Mouse (Mus musculus) kidney, postnatal 10 days (tissue): ENCODE results near the gene Bicdl1.
A peak's percentile ranks its signal among the peaks of the same experiment; 100 is the strongest.

Source experiments
- DNase-seq: peaks from one replicate; pipeline ENCODE4 v3.0.0; 2021; ENCODE audit warnings: mixed read lengths

Gene Bicdl1

DNA sequence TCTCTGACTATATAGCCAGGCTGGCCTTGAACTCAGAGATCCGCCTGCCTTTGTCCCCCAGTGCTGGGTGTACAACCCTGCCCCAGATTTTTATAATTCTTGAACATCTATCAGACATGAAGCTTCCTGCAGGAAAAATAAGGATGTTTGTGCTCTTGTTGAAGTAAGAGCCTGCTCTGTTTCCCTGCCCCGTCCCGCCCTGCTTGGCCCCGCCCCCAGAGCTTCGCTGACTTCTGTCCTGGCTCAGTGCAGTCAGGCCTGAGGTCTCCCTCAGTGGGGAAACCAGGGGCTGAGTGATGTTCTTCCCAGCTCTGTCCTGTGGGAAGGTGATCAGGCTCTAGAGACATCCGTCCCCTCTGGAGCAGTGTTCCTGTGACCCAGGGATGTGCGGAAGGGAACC, 108.7 kb downstream of the Bicdl1 start:
- no peak for DNase-seq

- no peak for DNase-seq
Observed at GRCm38 (mm10) chr5:115619690-115620089, 111.7 kb downstream of the Bicdl1 start.

- DNase-seq: peak; percentile 68
Observed at GRCm38 (mm10) chr5:115614948-115615347, 116.5 kb downstream of the Bicdl1 start.

DNA sequence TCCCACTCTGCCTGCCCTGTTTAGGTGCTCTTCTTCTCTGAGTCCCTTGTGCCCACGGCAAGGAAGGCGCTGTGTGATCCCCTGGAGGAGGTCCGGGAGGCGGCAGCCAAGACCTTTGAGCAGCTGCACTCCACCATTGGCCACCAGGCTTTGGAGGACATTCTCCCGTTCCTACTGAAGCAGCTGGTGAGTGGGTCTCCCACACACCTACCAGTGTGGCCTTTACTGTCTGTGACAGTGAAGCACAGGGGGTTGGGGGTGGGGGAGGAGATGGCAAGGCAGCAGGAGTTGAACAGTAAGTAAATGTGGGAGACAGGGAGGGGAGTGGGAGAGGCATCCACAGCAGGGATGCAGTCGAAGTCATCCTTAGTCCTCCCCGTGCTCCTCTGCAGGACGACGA, 118.1 kb downstream of the Bicdl1 start:
- DNase-seq: no peak

- DNase-seq: no peak
Observed at GRCm38 (mm10) chr5:115611566-115611965, 119.9 kb downstream of the Bicdl1 start.

DNA sequence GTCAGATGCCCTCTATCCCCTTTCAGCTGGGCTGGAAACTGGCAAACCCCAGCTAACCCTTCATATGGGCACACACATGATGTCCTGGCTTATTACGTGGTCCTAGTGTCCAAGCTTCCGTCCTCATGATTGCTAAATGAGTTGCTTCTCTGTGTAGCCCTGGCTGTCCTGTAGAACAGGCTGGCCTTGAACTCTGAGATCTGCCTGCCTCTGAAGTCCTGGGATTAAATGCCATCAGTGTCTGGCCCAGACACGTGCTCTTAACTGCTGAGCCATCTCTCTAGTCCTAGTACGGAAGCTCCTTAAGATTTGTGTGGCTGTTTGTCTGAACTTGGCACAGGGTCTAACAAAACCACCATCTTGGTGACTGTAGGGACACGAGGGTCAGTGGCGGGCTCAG, 127.9 kb downstream of the Bicdl1 start:
- DNase-seq: no peak
